Mouse (Mus musculus): ENCODE measurements around the gene Olfr466.

Gene Olfr466

GRCm38 (mm10) chr13:65149940-65150339 is at the start of gene Olfr466:
TSS of gene Olfr466 (plus strand) at chr13:65150240.
- DNase-seq (ENCODE audit: low spot score in 2 of 2), result no peak

GRCm38 (mm10) chr13:65100678-65101077 is 49.4 kb upstream of the Olfr466 start:
- DNase-seq (ENCODE audit: low spot score in 2 of 2), result no peak

GRCm38 (mm10) chr13:65101232-65101631 is 48.8 kb upstream of the Olfr466 start:
- DNase-seq (ENCODE audit: low spot score in 2 of 2), result no peak

DNA sequence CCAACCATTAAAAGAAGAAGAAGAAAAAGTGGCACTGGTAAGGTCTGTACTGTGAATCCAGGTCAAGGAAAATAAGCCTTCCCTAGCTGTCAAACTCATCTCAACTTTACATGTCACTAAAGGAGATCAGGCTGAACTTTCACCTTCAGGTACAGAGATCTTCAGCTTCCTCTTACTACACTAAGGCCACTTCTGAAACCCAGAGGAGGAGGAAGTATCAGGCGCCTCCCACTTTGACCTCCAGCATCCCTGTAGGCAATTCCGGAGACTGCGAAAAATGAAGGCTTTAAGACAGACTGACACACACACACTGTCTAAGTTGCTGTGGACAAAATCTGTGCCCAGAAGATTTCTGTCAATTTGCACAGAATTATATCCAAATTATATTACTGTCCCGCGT is 38.1 kb upstream of the Olfr466 start:
- no peak for DNase-seq (ENCODE audit: low spot score in 2 of 2)

GRCm38 (mm10) chr13:65112459-65113110 is 37.5 kb upstream of the Olfr466 start, which contains the start of gene Mfsd14b:
TSS of gene Mfsd14b (minus strand) at chr13:65112975.
- DNase-seq (ENCODE audit: low spot score in 2 of 2), result peak; percentile 85 to 94

DNA sequence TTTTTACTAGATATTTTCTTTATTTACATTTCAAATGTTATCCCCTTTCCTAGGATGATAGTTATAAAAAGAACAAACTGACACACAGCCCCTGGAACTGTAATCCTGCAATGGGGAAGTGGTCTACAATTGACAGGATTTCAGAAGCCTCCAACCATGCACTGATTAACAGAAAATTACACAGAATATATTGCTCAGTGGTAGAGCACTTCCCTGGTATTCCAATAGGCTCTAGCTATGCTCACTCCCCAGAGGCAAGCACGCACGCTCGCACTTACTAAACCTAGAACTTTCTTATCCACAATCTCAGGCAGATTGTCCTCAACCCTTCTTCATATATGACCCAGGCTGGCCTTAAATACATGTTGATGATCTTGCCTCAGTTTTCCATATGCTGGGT is 36.8 kb upstream of the Olfr466 start:
- DNase-seq (ENCODE audit: low spot score in 2 of 2), result no peak

DNA sequence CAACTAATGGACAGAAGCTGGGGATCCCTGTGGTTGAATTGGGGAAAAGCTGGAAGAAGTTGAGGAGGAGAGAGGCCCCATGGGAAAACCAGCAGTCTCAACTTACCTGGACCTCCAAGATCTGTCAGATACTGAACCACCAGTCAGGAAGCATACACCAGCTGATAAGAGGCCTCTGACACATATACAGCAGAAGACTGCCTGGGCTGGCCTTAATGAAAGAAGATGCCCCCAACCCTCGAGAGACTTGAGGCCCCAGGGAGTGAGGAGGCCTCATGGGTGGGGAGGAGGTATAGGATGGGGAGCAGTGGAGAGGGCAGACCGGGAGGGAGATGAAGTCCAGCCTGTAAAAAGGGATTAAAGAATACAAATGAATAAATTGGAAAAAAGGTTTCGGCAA is 29.1 kb upstream of the Olfr466 start:
- no peak for DNase-seq (ENCODE audit: low spot score in 2 of 2)

DNA sequence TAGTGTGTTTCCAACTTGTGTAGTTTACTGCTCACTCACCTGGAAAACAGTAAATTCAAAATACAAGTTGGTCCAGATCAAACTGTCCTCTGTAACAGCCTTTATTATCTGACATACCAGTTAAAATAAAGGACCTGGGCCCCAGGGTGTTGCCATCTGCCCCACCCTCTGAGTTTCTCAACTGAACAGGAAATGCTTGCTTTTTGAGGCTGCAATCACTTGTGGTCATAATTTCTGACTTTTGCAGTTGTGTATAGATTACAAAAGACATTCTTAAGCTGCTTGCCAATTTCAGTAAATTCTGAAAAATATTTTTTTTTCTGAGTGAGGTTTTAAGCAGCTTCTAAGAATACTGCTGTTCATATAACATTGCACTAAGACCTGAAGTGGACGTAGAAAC is 27.9 kb upstream of the Olfr466 start:
- DNase-seq (ENCODE audit: low spot score in 2 of 2), result no peak

- no peak for DNase-seq (ENCODE audit: low spot score in 2 of 2)
These were observed 22.8 kb upstream of the Olfr466 start for GRCm38 (mm10) chr13:65127063-65127847.

GRCm38 (mm10) chr13:65137789-65138188 is 12.3 kb upstream of the Olfr466 start, which contains the start of gene Olfr465-ps1:
TSS of gene Olfr465-ps1 (plus strand) at chr13:65138089.
- DNase-seq (ENCODE audit: low spot score in 2 of 2), result no peak

- DNase-seq (ENCODE audit: low spot score in 2 of 2), result no peak
These were observed 24.1 kb downstream of the Olfr466 start for GRCm38 (mm10) chr13:65174102-65174501.

DNA sequence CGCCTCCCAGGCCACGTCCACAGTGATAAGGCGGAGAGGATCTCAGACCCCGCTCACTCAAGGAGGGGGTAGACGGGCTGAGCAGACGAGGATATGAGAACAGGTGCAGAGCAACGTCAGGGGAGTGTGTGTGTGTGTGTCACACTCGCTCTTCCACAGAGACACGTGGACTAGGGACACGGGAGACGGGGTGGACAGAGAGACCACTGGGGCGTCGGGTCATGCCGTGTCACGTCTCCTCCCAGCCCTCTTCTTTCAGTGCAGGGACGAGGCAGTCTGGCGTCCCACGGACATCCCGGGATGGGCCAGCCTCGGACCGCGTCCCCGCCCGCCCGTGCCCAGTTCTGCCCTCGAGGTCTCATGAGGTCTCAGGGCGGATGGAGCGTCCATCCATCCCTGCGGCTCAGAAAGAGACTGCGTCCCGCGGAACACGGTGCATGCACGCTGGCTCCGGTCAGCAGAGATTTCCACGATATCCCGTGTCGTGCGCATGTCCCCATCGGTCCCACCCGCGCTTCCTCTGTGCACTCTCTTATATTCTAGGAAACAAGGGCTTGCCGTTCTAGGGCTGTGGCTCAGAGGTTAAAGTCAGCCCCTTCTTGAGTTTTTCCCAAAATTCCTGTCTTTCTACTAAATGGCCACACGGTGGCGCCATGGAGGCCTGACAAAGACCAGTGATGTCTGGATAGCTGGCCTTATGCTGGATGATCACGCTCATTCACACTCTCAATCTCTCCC is 25.9 kb downstream of the Olfr466 start:
- peak in 1 of 2 experiments; percentile 30 for DNase-seq (ENCODE audit: low spot score in 2 of 2)

DNA sequence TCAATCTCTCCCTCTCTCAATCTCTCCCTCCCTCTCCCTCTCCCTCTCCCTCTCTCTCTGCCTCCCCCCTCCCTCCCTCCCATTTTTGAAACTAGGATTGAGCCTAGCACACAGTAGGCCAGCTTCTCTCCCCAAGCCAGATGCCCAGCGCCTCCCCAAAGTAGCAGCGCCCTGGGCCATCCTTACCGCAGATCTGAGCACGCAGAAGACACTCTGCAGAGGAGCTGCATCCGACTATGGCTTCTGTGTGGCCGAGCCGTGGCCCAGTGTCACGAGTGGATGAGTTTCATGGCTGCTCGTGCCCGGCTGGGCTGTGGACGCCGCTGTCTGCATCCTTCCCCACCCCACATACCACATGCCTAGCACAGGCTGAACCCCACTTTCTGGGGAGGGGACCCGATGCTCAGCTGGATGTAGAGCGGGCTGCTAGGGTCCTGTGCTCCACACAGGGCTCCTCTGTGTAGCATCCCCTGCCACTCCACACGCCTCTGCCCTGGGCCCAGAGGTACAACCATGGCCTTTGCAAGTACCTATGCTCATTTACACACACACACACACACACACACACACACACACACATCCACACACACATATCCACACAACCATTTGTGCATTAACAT is 26.5 kb downstream of the Olfr466 start:
- DNase-seq (ENCODE audit: low spot score in 2 of 2), result no peak

DNA sequence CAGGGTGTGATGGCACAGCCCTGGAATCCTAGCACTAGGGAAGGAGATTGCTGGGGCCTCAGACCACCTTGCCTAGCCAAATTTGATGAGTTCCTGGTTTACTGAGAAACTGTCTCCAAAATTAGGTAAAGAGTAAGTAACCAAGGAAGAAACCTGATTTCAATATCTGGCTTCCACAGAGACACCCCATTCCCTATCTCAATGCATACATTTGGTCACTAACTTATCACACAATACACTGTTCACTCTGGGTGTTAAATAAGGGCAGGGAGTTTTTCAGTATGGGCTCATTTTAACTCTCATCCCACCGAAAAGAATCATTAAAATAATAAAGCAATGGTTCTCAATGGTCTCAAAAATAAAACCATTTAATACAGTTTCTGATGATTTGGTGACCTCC is 50.6 kb downstream of the Olfr466 start:
- no peak for DNase-seq (ENCODE audit: low spot score in 2 of 2)

All from urinary bladder, adult 18-20 months (tissue).